Mouse (Mus musculus) myocyte (in vitro differentiated cells): Measurements from ENCODE around the gene Stard7.

Source experiments
- CEBPB ChIP-seq: IDR thresholded peaks from 2 replicates; pipeline ENCODE4 v1.6.1; 2011; ENCODE audit warnings: mild to moderate bottlenecking, moderate library complexity; ENCODE audit not compliant: poor library complexity, insufficient read depth, severe bottlenecking
- MAX ChIP-seq: IDR thresholded peaks from one replicate; pipeline ENCODE4 v1.6.1; 2011; ENCODE audit warnings: low read depth, mild to moderate bottlenecking, control low read depth
- POLR2A ChIP-seq: IDR thresholded peaks from one replicate; pipeline ENCODE4 v1.6.1; 2011; ENCODE audit warnings: low read depth, mild to moderate bottlenecking, control low read depth, moderate library complexity; ENCODE audit not compliant: insufficient read length
- POLR2AphosphoS2 ChIP-seq: IDR thresholded peaks from one replicate; pipeline ENCODE4 v1.6.1; 2011; ENCODE audit warnings: low read depth, control low read depth; ENCODE audit not compliant: insufficient read length
- REST ChIP-seq: IDR thresholded peaks from one replicate; pipeline ENCODE4 v1.6.1; 2011; ENCODE audit warnings: mild to moderate bottlenecking, control low read depth, moderate library complexity; ENCODE audit not compliant: insufficient read depth, insufficient read length
- TCF12 ChIP-seq: IDR thresholded peaks from one replicate; pipeline ENCODE4 v1.6.1; 2011; ENCODE audit warnings: mild to moderate bottlenecking, control low read depth; ENCODE audit not compliant: poor library complexity, insufficient read depth, severe bottlenecking
- TCF3 ChIP-seq: IDR thresholded peaks from one replicate; pipeline ENCODE4 v1.6.1; 2011; ENCODE audit warnings: low read depth, control low read depth; ENCODE audit not compliant: insufficient read length
- USF1 ChIP-seq: IDR thresholded peaks from one replicate; pipeline ENCODE4 v1.6.1; 2011; ENCODE audit warnings: low read depth, mild to moderate bottlenecking, control low read depth, moderate library complexity

DNA sequence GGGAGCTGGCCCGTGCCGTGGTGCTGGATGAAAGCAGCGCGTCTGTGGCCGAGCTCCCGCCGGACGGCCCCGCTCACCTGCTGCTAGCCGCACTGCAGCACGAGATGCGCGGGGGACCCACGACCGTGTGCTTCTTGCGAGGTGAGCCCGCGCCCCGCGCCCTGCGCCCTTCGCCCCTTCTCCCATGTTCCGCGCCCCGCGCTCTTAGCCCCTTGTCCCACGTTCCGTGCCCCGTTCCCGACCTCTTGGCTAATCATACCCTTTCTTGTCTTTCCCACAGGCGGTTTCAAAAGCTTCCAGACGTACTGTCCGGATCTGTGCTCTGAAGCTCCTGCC lies 66.4 kb downstream of the Stard7 start:
- TF ChIP-seq POLR2A (no peak), MAX (no peak), CEBPB (no peak), POLR2AphosphoS2 (no peak), TCF3 (no peak), TCF12 (no peak), REST (no peak), USF1 (no peak)
